In the genomic region with DNA sequence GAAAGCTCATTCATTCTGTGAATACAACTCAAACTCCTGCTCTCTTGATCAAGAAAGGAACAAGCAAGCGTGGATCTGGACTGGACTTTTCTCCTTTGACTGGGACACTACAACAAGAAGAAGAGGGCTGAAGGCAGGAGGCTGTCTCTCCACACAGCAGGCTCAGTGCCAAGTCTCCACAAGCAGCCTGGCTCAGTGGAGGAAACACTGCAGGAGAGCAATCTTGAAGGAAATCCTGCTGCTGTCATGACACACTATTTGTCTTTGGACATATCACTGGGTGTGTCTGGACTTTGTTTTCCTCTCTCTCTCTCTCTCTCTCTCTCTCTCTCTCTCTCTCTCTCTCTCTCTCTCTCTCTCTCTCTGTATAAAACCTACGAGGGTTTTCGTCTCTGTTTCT, we compare ENCODE assay signal across 8 mouse cellular contexts.
DNase-seq lines count a peak whose midpoint lies in the region; ATAC-seq and TF ChIP-seq lines count a peak whose summit lies in the region.
"Had no signal": no experiment of that assay in that cellular context is flagged by ENCODE, and none has a peak within 500 bp of the region (broad histone marks: within the 10 kb centered on the region; RNA-seq: fewer than 3 reads in every experiment).

No protein-coding gene starts in this region.

- H3K4me1 ChIP-seq in hindbrain, postnatal 0 days (ENCODE audit: insufficient read depth, low read length) = 0 out of 2 replicates have a peak, but pooled peaks cover 5% of the 10 kb centered on the region
- H3K4me1 ChIP-seq in hindbrain, embryonic 16.5 days (ENCODE audit: control insufficient read depth, insufficient read depth, low read depth, low read length) = no peaks in the 10 kb centered on the region; the same call in 1 of the 2 replicates
- H3K4me1 ChIP-seq in heart, postnatal 0 days (ENCODE audit: control insufficient read depth, insufficient read depth) = no peaks in the 10 kb centered on the region
- H3K4me1 ChIP-seq in lung, embryonic 15.5 days = peaks cover 11% of the 10 kb centered on the region; the same call in 1 of the 2 replicates

- no peak for ATAC-seq in hindbrain, postnatal 0 days
- ATAC-seq in hindbrain, embryonic 16.5 days = no peak
- peak; percentile 27; the same call in 1 of the 2 replicates for ATAC-seq in heart, postnatal 0 days (ENCODE audit: insufficient read depth, low read depth)
- peak; percentile 72 for ATAC-seq in lung, embryonic 15.5 days (ENCODE audit: borderline replicate concordance, extremely low read depth, low FRiP score, low TSS enrichment)

- H3K4me3 ChIP-seq in hindbrain, postnatal 0 days (ENCODE audit: low read length) = no peak overlapping the region
- H3K4me3 ChIP-seq in hindbrain, embryonic 16.5 days (ENCODE audit: low read length) = no peak overlapping the region
- H3K4me3 ChIP-seq in heart, postnatal 0 days (ENCODE audit: low read depth, low read length) = no peak overlapping the region
- no peak overlapping the region for H3K4me3 ChIP-seq in lung, embryonic 15.5 days

- peak; percentile 43 for DNase-seq in hindbrain, postnatal 0 days (ENCODE audit: low spot score)
- DNase-seq in adrenal gland, postnatal 14 days = peak; percentile 44
- DNase-seq in heart, postnatal 0 days (ENCODE audit: low spot score) = peak; percentile 51
- DNase-seq in layer of hippocampus, postnatal 14 days (ENCODE audit: low spot score in 2 of 2) = no peak
- DNase-seq in urinary bladder, adult 18-20 months (ENCODE audit: low spot score in 2 of 2) = no peak
- DNase-seq: thymus, adult 18-20 months had no signal

- H3K4me2 ChIP-seq in hindbrain, postnatal 0 days (ENCODE audit: low read depth, low read length) = no peak overlapping the region
- H3K4me2 ChIP-seq in hindbrain, embryonic 16.5 days (ENCODE audit: low read length) = no peak overlapping the region
- H3K4me2 ChIP-seq in heart, postnatal 0 days (ENCODE audit: low read depth, low read length) = no peak overlapping the region
- H3K4me2 ChIP-seq in lung, embryonic 15.5 days = no peak overlapping the region

- H3K27me3 ChIP-seq in hindbrain, postnatal 0 days (ENCODE audit: insufficient read depth, low read length) = no peaks in the 10 kb centered on the region
- no peaks in the 10 kb centered on the region for H3K27me3 ChIP-seq in hindbrain, embryonic 16.5 days (replicated peaks; ENCODE audit: control insufficient read depth, insufficient read depth, low read length)
- no peaks in the 10 kb centered on the region for H3K27me3 ChIP-seq in heart, postnatal 0 days (ENCODE audit: control insufficient read depth, insufficient read depth, low read length)
- H3K27me3 ChIP-seq in lung, embryonic 15.5 days = no peaks in the 10 kb centered on the region

- H3K9ac ChIP-seq in hindbrain, postnatal 0 days (replicated peaks; ENCODE audit: low read length) = no peak overlapping the region
- no peak overlapping the region for H3K9ac ChIP-seq in hindbrain, embryonic 16.5 days (ENCODE audit: low read depth, low read length)
- no peak overlapping the region for H3K9ac ChIP-seq in heart, postnatal 0 days (replicated peaks; ENCODE audit: low read depth, low read length)
- no peak overlapping the region for H3K9ac ChIP-seq in lung, embryonic 15.5 days

- TF ChIP-seq EP300 in heart, postnatal 0 days (IDR thresholded peaks at IDR 0.05; ENCODE audit: low read depth) = no peak

- no peaks in the 10 kb centered on the region for H3K9me3 ChIP-seq in hindbrain, postnatal 0 days (ENCODE audit: low read length)
- H3K9me3 ChIP-seq in hindbrain, embryonic 16.5 days (ENCODE audit: control insufficient read depth, low read length) = no peaks in the 10 kb centered on the region
- no peaks in the 10 kb centered on the region for H3K9me3 ChIP-seq in heart, postnatal 0 days (replicated peaks; ENCODE audit: control insufficient read depth, low read length)
- H3K9me3 ChIP-seq in lung, embryonic 15.5 days = no peaks in the 10 kb centered on the region

- TF ChIP-seq CTCF in hindbrain, postnatal 0 days (IDR thresholded peaks at IDR 0.05; ENCODE audit: low read depth) = no peak
- no peak for TF ChIP-seq CTCF in heart, postnatal 0 days (IDR thresholded peaks at IDR 0.05; ENCODE audit: low read depth)

- H3K36me3 ChIP-seq in hindbrain, postnatal 0 days (ENCODE audit: insufficient read depth, low read length) = no peaks in the 10 kb centered on the region
- H3K36me3 ChIP-seq in hindbrain, embryonic 16.5 days (ENCODE audit: control insufficient read depth, insufficient read depth, low read length) = no peaks in the 10 kb centered on the region
- H3K36me3 ChIP-seq in heart, postnatal 0 days (replicated peaks; ENCODE audit: control insufficient read depth, insufficient read depth, low read length) = no peaks in the 10 kb centered on the region
- no peaks in the 10 kb centered on the region for H3K36me3 ChIP-seq in lung, embryonic 15.5 days

- H3K27ac ChIP-seq in hindbrain, postnatal 0 days = no peak overlapping the region
- no peak overlapping the region for H3K27ac ChIP-seq in hindbrain, embryonic 16.5 days (ENCODE audit: low read depth, low read length)
- H3K27ac ChIP-seq in heart, postnatal 0 days (ENCODE audit: low read depth) = no peak overlapping the region
- no peak overlapping the region for H3K27ac ChIP-seq in lung, embryonic 15.5 days

- 37% methylated on average over 3 of the region's 3 CpGs for WGBS in hindbrain, postnatal 0 days
- 65% methylated on average over 3 of the region's 3 CpGs for WGBS in hindbrain, embryonic 16.5 days
- WGBS in heart, postnatal 0 days = 58% methylated on average over 3 of the region's 3 CpGs
- 33% methylated on average over 3 of the region's 3 CpGs for WGBS in lung, embryonic 15.5 days

Comparison
In these comparisons a context has a peak if more than half of its experiments do, and no peak if none do; other contexts are left out.
1. ATAC-seq: peak in heart, postnatal 0 days (single experiment) and lung, embryonic 15.5 days (single experiment); none in hindbrain, postnatal 0 days (single experiment) and hindbrain, embryonic 16.5 days (single experiment).
2. DNase-seq: peak in hindbrain, postnatal 0 days (single experiment), adrenal gland, postnatal 14 days (single experiment) and heart, postnatal 0 days (single experiment); none in layer of hippocampus, postnatal 14 days (0 of 2) and urinary bladder, adult 18-20 months (0 of 2).